In the genomic region with DNA sequence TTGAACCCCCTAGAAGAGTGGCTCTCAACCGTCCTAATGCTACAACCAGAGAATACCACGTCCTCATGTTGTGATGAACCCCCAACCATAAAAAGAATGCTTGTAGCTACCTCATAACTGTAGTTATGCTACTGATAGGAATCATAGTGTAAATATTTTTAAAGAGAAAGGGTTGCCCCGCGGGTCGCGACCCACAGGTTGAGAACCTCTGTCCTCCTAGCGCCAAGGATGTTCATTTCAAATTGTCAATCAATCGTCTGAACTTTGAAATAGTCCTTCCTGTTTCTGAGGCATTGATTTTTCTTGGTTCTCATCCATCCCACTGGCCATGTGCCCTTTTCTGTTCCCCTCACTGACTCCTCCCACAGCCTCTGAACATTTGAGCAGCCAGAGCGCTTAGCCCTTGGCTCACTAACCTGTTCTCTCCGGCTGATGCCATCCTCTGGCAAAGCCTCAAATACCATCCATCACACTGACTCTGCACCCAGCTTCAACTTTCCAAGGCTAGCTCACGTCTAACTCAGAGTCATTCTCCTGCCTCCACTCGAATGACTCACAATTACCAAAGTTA, we compare ENCODE assay signal across 19 mouse cellular contexts. TPM values are rescaled to one million over a fixed set of nuclear protein-coding genes. Genes with fewer than 3 reads are reported as not detected.
A peak's percentile ranks its signal among the peaks of the same experiment; 100 is the strongest.
DNase-seq lines count a peak whose midpoint lies in the region; ATAC-seq and TF ChIP-seq lines count a peak whose summit lies in the region.
"Had no signal": no experiment of that assay in that cellular context is flagged by ENCODE, and none has a peak within 500 bp of the region (broad histone marks: within the 10 kb centered on the region; RNA-seq: fewer than 3 reads in every experiment).

No protein-coding gene starts in this region.

- no peak for TF ChIP-seq EP300 in liver, postnatal 0 days (IDR thresholded peaks at IDR 0.05; ENCODE audit: low read depth)

- peak; percentile 35 to 44 for DNase-seq in adrenal gland, postnatal 36 days
- no peak for DNase-seq in adrenal gland, postnatal 10 days
- DNase-seq in liver, postnatal 0 days = peak; percentile 25
- DNase-seq in liver, embryonic 11.5 days (ENCODE audit: low spot score) = no peak
- no peak for DNase-seq in ES-E14 (ENCODE audit: low read depth, low spot score)
- no peak for DNase-seq in lung, postnatal 25 days (ENCODE audit: low spot score)
- DNase-seq: cerebellum, adult 8-10 months; cerebellum, postnatal 25 days; gastrocnemius, postnatal 36 days; heart, adult 18-20 months; heart, postnatal 14 days; kidney, adult 18-20 months had no signal

- H3K4me1 ChIP-seq in liver, postnatal 0 days (ENCODE audit: insufficient read depth) = no peaks in the 10 kb centered on the region
- no peaks in the 10 kb centered on the region for H3K4me1 ChIP-seq in liver, embryonic 11.5 days (replicated peaks; ENCODE audit: control insufficient read depth, insufficient read depth, low read length)
- 0 out of 4 replicates have a peak, but pooled peaks cover 0 to 2% of the 10 kb centered on the region in 2 experiments for H3K4me1 ChIP-seq in ES-E14 (ENCODE audit: control insufficient read depth in 2 of 2, insufficient read depth in 2 of 2, low read length in 2 of 2, poor library complexity in 1 of 2)
- H3K4me1 ChIP-seq in hindbrain, embryonic 16.5 days (ENCODE audit: control insufficient read depth, insufficient read depth, low read depth, low read length) = no peaks in the 10 kb centered on the region
- H3K4me1 ChIP-seq: embryonic facial prominence, embryonic 12.5 days; forebrain, embryonic 15.5 days; heart, embryonic 15.5 days; hindbrain, embryonic 13.5 days; intestine, embryonic 15.5 days had no signal

- no peak overlapping the region for H3K27ac ChIP-seq in liver, postnatal 0 days (ENCODE audit: low read depth)
- H3K27ac ChIP-seq in liver, embryonic 11.5 days (ENCODE audit: low read depth, low read length) = no peak overlapping the region
- H3K27ac ChIP-seq in ES-E14 (ENCODE audit: insufficient read depth, low read depth, low read length, poor library complexity, severe bottlenecking) = no peak overlapping the region
- H3K27ac ChIP-seq in hindbrain, embryonic 16.5 days (ENCODE audit: low read depth, low read length) = no peak overlapping the region
- H3K27ac ChIP-seq: embryonic facial prominence, embryonic 12.5 days; forebrain, embryonic 15.5 days; heart, embryonic 15.5 days; hindbrain, embryonic 13.5 days; intestine, embryonic 15.5 days had no signal

- TF ChIP-seq CTCF in liver, postnatal 0 days (IDR thresholded peaks at IDR 0.05; ENCODE audit: low read depth) = peak; percentile 17; the same call in 1 of the 2 replicates

- peak; percentile 66 for ATAC-seq in liver, postnatal 0 days
- ATAC-seq in liver, embryonic 11.5 days (replicated peaks; ENCODE audit: low FRiP score) = no peak
- no peak for ATAC-seq in hindbrain, embryonic 16.5 days
- ATAC-seq: forebrain, embryonic 15.5 days; intestine, embryonic 15.5 days had no signal

- in situ Hi-C loops in ES-E14 (cut with MboI; ENCODE audit: low sequenced_read_pairs in 2 of 2, unreplicated experiment in 2 of 2) = no loop called here

- H3K9ac ChIP-seq in liver, postnatal 0 days (replicated peaks) = no peak overlapping the region
- H3K9ac ChIP-seq in liver, embryonic 11.5 days (ENCODE audit: low read depth, low read length) = no peak overlapping the region
- H3K9ac ChIP-seq in ES-E14 (ENCODE audit: insufficient read depth, low read depth, low read length, poor library complexity, severe bottlenecking) = no peak overlapping the region
- H3K9ac ChIP-seq in hindbrain, embryonic 16.5 days (ENCODE audit: low read depth, low read length) = no peak overlapping the region
- H3K9ac ChIP-seq: embryonic facial prominence, embryonic 12.5 days; forebrain, embryonic 15.5 days; heart, embryonic 15.5 days; hindbrain, embryonic 13.5 days; intestine, embryonic 15.5 days had no signal

- no peaks in the 10 kb centered on the region for H3K27me3 ChIP-seq in liver, postnatal 0 days (ENCODE audit: insufficient read depth, low read length)
- H3K27me3 ChIP-seq in liver, embryonic 11.5 days (replicated peaks; ENCODE audit: control insufficient read depth, insufficient read depth, low read length) = no peaks in the 10 kb centered on the region; the same call in 1 of the 2 replicates
- H3K27me3 ChIP-seq in hindbrain, embryonic 16.5 days (replicated peaks; ENCODE audit: control insufficient read depth, insufficient read depth, low read length) = no peaks in the 10 kb centered on the region; the same call in 1 of the 2 replicates
- H3K27me3 ChIP-seq: embryonic facial prominence, embryonic 12.5 days; forebrain, embryonic 15.5 days; hindbrain, embryonic 13.5 days; intestine, embryonic 15.5 days had no signal

- peaks cover 7% of the 10 kb centered on the region; the same call in 1 of the 2 replicates for H3K36me3 ChIP-seq in liver, postnatal 0 days (replicated peaks; ENCODE audit: insufficient read depth, low read length)
- peaks cover 3% of the 10 kb centered on the region; the same call in 1 of the 2 replicates for H3K36me3 ChIP-seq in liver, embryonic 11.5 days (ENCODE audit: control insufficient read depth, insufficient read depth, low read length)
- no peaks in the 10 kb centered on the region for H3K36me3 ChIP-seq in ES-E14 (ENCODE audit: control insufficient read depth, insufficient read depth, low read length, poor library complexity, severe bottlenecking)
- peaks cover 9% of the 10 kb centered on the region for H3K36me3 ChIP-seq in hindbrain, embryonic 16.5 days (ENCODE audit: control insufficient read depth, insufficient read depth, low read length)

- H3K4me3 ChIP-seq in liver, postnatal 0 days (ENCODE audit: low read depth, low read length) = no peak overlapping the region
- no peak overlapping the region for H3K4me3 ChIP-seq in liver, embryonic 11.5 days (ENCODE audit: low read depth, low read length)
- no peak overlapping the region for H3K4me3 ChIP-seq in ES-E14 (ENCODE audit: insufficient read depth in 1 of 2, low read depth in 1 of 2, low read length in 2 of 2, poor library complexity in 1 of 2, severe bottlenecking in 1 of 2)
- no peak overlapping the region for H3K4me3 ChIP-seq in hindbrain, embryonic 16.5 days (ENCODE audit: low read length)
- H3K4me3 ChIP-seq: embryonic facial prominence, embryonic 12.5 days; forebrain, embryonic 15.5 days; heart, embryonic 15.5 days; hindbrain, embryonic 13.5 days; intestine, embryonic 15.5 days had no signal

- 53% methylated on average over 12 of the region's 12 CpGs for WGBS in liver, postnatal 0 days (ENCODE audit: insufficient replicate concordance)
- 66% methylated on average over 12 of the region's 12 CpGs for WGBS in liver, embryonic 11.5 days
- WGBS in hindbrain, embryonic 16.5 days = 72% methylated on average over 12 of the region's 12 CpGs

- H3K9me3 ChIP-seq in liver, postnatal 0 days (ENCODE audit: low read length) = no peaks in the 10 kb centered on the region
- no peaks in the 10 kb centered on the region for H3K9me3 ChIP-seq in liver, embryonic 11.5 days (ENCODE audit: control insufficient read depth, low read length)
- H3K9me3 ChIP-seq in ES-E14 (ENCODE audit: control insufficient read depth, insufficient read depth, low read depth, low read length) = no peaks in the 10 kb centered on the region
- no peaks in the 10 kb centered on the region for H3K9me3 ChIP-seq in hindbrain, embryonic 16.5 days (ENCODE audit: control insufficient read depth, low read length)
- H3K9me3 ChIP-seq: embryonic facial prominence, embryonic 12.5 days; forebrain, embryonic 15.5 days; heart, embryonic 15.5 days; hindbrain, embryonic 13.5 days; intestine, embryonic 15.5 days had no signal

- H3K4me2 ChIP-seq in liver, postnatal 0 days (ENCODE audit: low read depth, low read length) = no peak overlapping the region
- no peak overlapping the region for H3K4me2 ChIP-seq in liver, embryonic 11.5 days
- H3K4me2 ChIP-seq in hindbrain, embryonic 16.5 days (ENCODE audit: low read length) = no peak overlapping the region
- H3K4me2 ChIP-seq: embryonic facial prominence, embryonic 12.5 days; forebrain, embryonic 15.5 days; heart, embryonic 11.5 days; heart, embryonic 15.5 days; hindbrain, embryonic 13.5 days; intestine, embryonic 15.5 days had no signal

RNA-seq across cellular contexts. Expression of gene Nfkb2, which starts 13.5 kb away (rescaled TPM):
- 10 to 100 TPM; 39.9 to 42.6 TPM for total RNA-seq in adrenal gland, postnatal 36 days (2021)
- 10 to 100 TPM; 20.8 to 24.2 TPM for total RNA-seq in adrenal gland, postnatal 10 days (2021)
- 2.9 and 3.5 TPM in 2 replicates for polyA plus RNA-seq in liver, postnatal 0 days (2015; fragmentation: Nextera tagmentation; extraction: Ambion mirVana)
- 6.0 and 6.6 TPM in 2 replicates for polyA plus RNA-seq in liver, embryonic 11.5 days (2014; fragmentation: Nextera tagmentation; extraction: Ambion mirVana)
- 11.6 and 13.0 TPM in 2 replicates for total RNA-seq in ES-E14 (2012; rRNA removed)
- 2.4 and 3.3 TPM in 2 replicates for polyA plus RNA-seq in hindbrain, embryonic 16.5 days (2015; fragmentation: Nextera tagmentation; extraction: Ambion mirVana)

RNA-seq across cellular contexts. Expression of gene Psd, which starts 36.3 kb away (rescaled TPM):
- total RNA-seq in adrenal gland, postnatal 36 days (2021) = 1 to 10 TPM; 6.0 to 7.5 TPM
- total RNA-seq in adrenal gland, postnatal 10 days (2021) = 10 to 100 TPM in 1 of 2 experiments, 1 to 10 TPM in 1; 8.2 to 11.9 TPM
- polyA plus RNA-seq in liver, postnatal 0 days (2015; fragmentation: Nextera tagmentation; extraction: Ambion mirVana) = 1.9 and 2.0 TPM in 2 replicates
- polyA plus RNA-seq in liver, embryonic 11.5 days (2014; fragmentation: Nextera tagmentation; extraction: Ambion mirVana) = 11.9 and 12.4 TPM in 2 replicates
- 2.4 and 3.1 TPM in 2 replicates for total RNA-seq in ES-E14 (2012; rRNA removed)
- polyA plus RNA-seq in hindbrain, embryonic 16.5 days (2015; fragmentation: Nextera tagmentation; extraction: Ambion mirVana) = 99.1 and 112 TPM in 2 replicates

RNA-seq across cellular contexts. Expression of gene Fbxl15, which starts 37.4 kb away (rescaled TPM):
- total RNA-seq in adrenal gland, postnatal 36 days (2021) = 10 to 100 TPM in 1 of 2 experiments, 1 to 10 TPM in 1; 9.2 to 10.0 TPM
- 10 to 100 TPM in 1 of 2 experiments, 1 to 10 TPM in 1; 8.9 to 10.5 TPM for total RNA-seq in adrenal gland, postnatal 10 days (2021)
- 8.6 and 8.8 TPM in 2 replicates for polyA plus RNA-seq in liver, postnatal 0 days (2015; fragmentation: Nextera tagmentation; extraction: Ambion mirVana)
- 15.7 and 16.4 TPM in 2 replicates for polyA plus RNA-seq in liver, embryonic 11.5 days (2014; fragmentation: Nextera tagmentation; extraction: Ambion mirVana)
- total RNA-seq in ES-E14 (2012; rRNA removed) = 7.8 and 7.9 TPM in 2 replicates
- 49.4 and 55.6 TPM in 2 replicates for polyA plus RNA-seq in hindbrain, embryonic 16.5 days (2015; fragmentation: Nextera tagmentation; extraction: Ambion mirVana)

RNA-seq across cellular contexts. Expression of gene Cuedc2, which starts 47.9 kb away (rescaled TPM):
- 10 to 100 TPM; 74.7 to 77.8 TPM for total RNA-seq in adrenal gland, postnatal 36 days (2021)
- 10 to 100 TPM; 78.9 to 90.4 TPM for total RNA-seq in adrenal gland, postnatal 10 days (2021)
- polyA plus RNA-seq in liver, postnatal 0 days (2015; fragmentation: Nextera tagmentation; extraction: Ambion mirVana) = 52.4 and 53.8 TPM in 2 replicates
- polyA plus RNA-seq in liver, embryonic 11.5 days (2014; fragmentation: Nextera tagmentation; extraction: Ambion mirVana) = 151 and 153 TPM in 2 replicates
- 75.1 and 102 TPM in 2 replicates for total RNA-seq in ES-E14 (2012; rRNA removed)
- 343 and 362 TPM in 2 replicates for polyA plus RNA-seq in hindbrain, embryonic 16.5 days (2015; fragmentation: Nextera tagmentation; extraction: Ambion mirVana)

RNA-seq across cellular contexts. Expression of gene Mfsd13a, which starts 50.3 kb away (rescaled TPM):
- total RNA-seq in adrenal gland, postnatal 36 days (2021) = 1 to 10 TPM; 5.2 to 7.5 TPM
- total RNA-seq in adrenal gland, postnatal 10 days (2021) = 1 to 10 TPM; 4.6 to 7.4 TPM
- polyA plus RNA-seq in liver, postnatal 0 days (2015; fragmentation: Nextera tagmentation; extraction: Ambion mirVana) = 3.4 and 3.9 TPM in 2 replicates
- 21.9 and 25.4 TPM in 2 replicates for polyA plus RNA-seq in liver, embryonic 11.5 days (2014; fragmentation: Nextera tagmentation; extraction: Ambion mirVana)
- total RNA-seq in ES-E14 (2012; rRNA removed) = 9.9 and 19.8 TPM in 2 replicates
- polyA plus RNA-seq in hindbrain, embryonic 16.5 days (2015; fragmentation: Nextera tagmentation; extraction: Ambion mirVana) = 13.0 and 13.4 TPM in 2 replicates

Comparison
In these comparisons a context has a peak if more than half of its experiments do, and no peak if none do; other contexts are left out.
1. DNase-seq: peak in adrenal gland, postnatal 36 days (2 of 2) and liver, postnatal 0 days (single experiment); none in adrenal gland, postnatal 10 days (single experiment), liver, embryonic 11.5 days (single experiment), ES-E14 (single experiment) and lung, postnatal 25 days (single experiment).